Mouse (Mus musculus) right cerebral cortex, postnatal 25 days (tissue): ENCODE results near the gene Tcea3.

Experiments
- DNase-seq: peaks from one replicate; pipeline ENCODE4 v3.0.0; 2022

Gene Tcea3

GRCm38 (mm10) chr4:136239622-136240021 lies 7.9 kb upstream of the Tcea3 start:
- DNase-seq = peak; percentile 73

- DNase-seq = no peak
These were observed 7.4 kb upstream of the Tcea3 start for GRCm38 (mm10) chr4:136240123-136240522.

GRCm38 (mm10) chr4:136240955-136241354 lies 6.6 kb upstream of the Tcea3 start:
- DNase-seq = no peak

- no peak for DNase-seq
These were observed 5.3 kb upstream of the Tcea3 start for GRCm38 (mm10) chr4:136242065-136242703.

GRCm38 (mm10) chr4:136242728-136243127 lies 4.8 kb upstream of the Tcea3 start:
- DNase-seq = no peak

GRCm38 (mm10) chr4:136244208-136244607 lies 3.3 kb upstream of the Tcea3 start:
- no peak for DNase-seq

GRCm38 (mm10) chr4:136245681-136246080 lies 1.8 kb upstream of the Tcea3 start:
- no peak for DNase-seq

GRCm38 (mm10) chr4:136246568-136246969 lies 960 bp upstream of the Tcea3 start:
- DNase-seq = no peak

- no peak for DNase-seq
These were observed 172 bp upstream of the Tcea3 start for GRCm38 (mm10) chr4:136247386-136247728.

- DNase-seq = no peak
These were observed 1.2 kb downstream of the Tcea3 start for GRCm38 (mm10) chr4:136248464-136249331.

GRCm38 (mm10) chr4:136249332-136249647 lies 1.8 kb downstream of the Tcea3 start:
- DNase-seq = no peak

- DNase-seq = no peak
These were observed 2.3 kb downstream of the Tcea3 start for GRCm38 (mm10) chr4:136249780-136250179.

GRCm38 (mm10) chr4:136255919-136256318 lies 8.4 kb downstream of the Tcea3 start:
- DNase-seq = no peak

- no peak for DNase-seq
These were observed 9.2 kb downstream of the Tcea3 start for GRCm38 (mm10) chr4:136256696-136257095.

GRCm38 (mm10) chr4:136259916-136260315 lies 12.4 kb downstream of the Tcea3 start:
- no peak for DNase-seq

- DNase-seq = peak; percentile 72
These were observed 13.1 kb downstream of the Tcea3 start for GRCm38 (mm10) chr4:136260491-136261180.

- no peak for DNase-seq
These were observed 14.4 kb downstream of the Tcea3 start for GRCm38 (mm10) chr4:136261912-136262311.

GRCm38 (mm10) chr4:136263555-136263954 lies 16.0 kb downstream of the Tcea3 start:
- DNase-seq = no peak

GRCm38 (mm10) chr4:136266716-136267343 lies 19.3 kb downstream of the Tcea3 start:
- no peak for DNase-seq

- no peak for DNase-seq
These were observed 21.4 kb downstream of the Tcea3 start for GRCm38 (mm10) chr4:136268912-136269311.

- DNase-seq = no peak
These were observed 23.1 kb downstream of the Tcea3 start for GRCm38 (mm10) chr4:136270648-136271047.

GRCm38 (mm10) chr4:136281097-136281496 lies 33.6 kb downstream of the Tcea3 start:
- no peak for DNase-seq

GRCm38 (mm10) chr4:136281611-136282010 lies 34.1 kb downstream of the Tcea3 start:
- DNase-seq = peak; percentile 36
